Mouse (Mus musculus) gonadal fat pad, adult 2 months (tissue): Measurements from ENCODE around the gene Hilpda. TPM values are rescaled to one million over a fixed set of nuclear protein-coding genes. Genes with fewer than 3 reads are reported as not detected.

Experiments used
- DNase-seq: peaks from one replicate; pipeline ENCODE4 v3.0.0-alpha.2; 2012; ENCODE audit warnings: low read depth
- polyA plus RNA-seq: library from polyadenylated mRNA; depleted of rRNA; stranded (reverse); fragments of >200 nt; gene quantifications from 2 replicates; pipeline ENCODE4 v1.2.3, GENCODE M21; 2012; rRNA removed

The Hilpda gene
- 11.9 and 21.2 TPM in 2 replicates for polyA plus RNA-seq

GRCm38 (mm10) chr6:29272312-29273072, at the start of gene Hilpda:
Gene Hilpda, plus strand, starts transcription at chr6:29272488.
- DNase-seq, result no peak

GRCm38 (mm10) chr6:29229265-29229913, 42.9 kb upstream of the Hilpda start:
- no peak for DNase-seq

GRCm38 (mm10) chr6:29230386-29230785, 41.9 kb upstream of the Hilpda start:
- DNase-seq, result no peak

- DNase-seq, result no peak
Observed at GRCm38 (mm10) chr6:29231799-29232198, 40.5 kb upstream of the Hilpda start.

- DNase-seq, result no peak
Observed at GRCm38 (mm10) chr6:29232321-29232720, 40.0 kb upstream of the Hilpda start.

GRCm38 (mm10) chr6:29233710-29234109, 38.6 kb upstream of the Hilpda start:
- no peak for DNase-seq

GRCm38 (mm10) chr6:29234272-29234671, 38.0 kb upstream of the Hilpda start:
- no peak for DNase-seq

GRCm38 (mm10) chr6:29240806-29241205, 31.5 kb upstream of the Hilpda start:
- no peak for DNase-seq

- DNase-seq, result no peak
Observed at GRCm38 (mm10) chr6:29241697-29242096, 30.6 kb upstream of the Hilpda start.

GRCm38 (mm10) chr6:29242265-29242664, 30.0 kb upstream of the Hilpda start:
- DNase-seq, result no peak

- DNase-seq, result no peak
Observed at GRCm38 (mm10) chr6:29245272-29246120, 26.8 kb upstream of the Hilpda start.

GRCm38 (mm10) chr6:29246183-29246582, 26.1 kb upstream of the Hilpda start:
- DNase-seq, result no peak

GRCm38 (mm10) chr6:29246585-29246984, 25.7 kb upstream of the Hilpda start:
- no peak for DNase-seq

GRCm38 (mm10) chr6:29247072-29247471, 25.2 kb upstream of the Hilpda start:
- no peak for DNase-seq

- DNase-seq, result no peak
Observed at GRCm38 (mm10) chr6:29259418-29259817, 12.9 kb upstream of the Hilpda start.

GRCm38 (mm10) chr6:29261831-29262230, 10.5 kb upstream of the Hilpda start:
- no peak for DNase-seq

- no peak for DNase-seq
Observed at GRCm38 (mm10) chr6:29263650-29264455, 8.4 kb upstream of the Hilpda start.

- DNase-seq, result no peak
Observed at GRCm38 (mm10) chr6:29264456-29264781, 7.9 kb upstream of the Hilpda start.

- no peak for DNase-seq
Observed at GRCm38 (mm10) chr6:29266936-29267335, 5.4 kb upstream of the Hilpda start.

- DNase-seq, result no peak
Observed at GRCm38 (mm10) chr6:29269006-29269668, 3.2 kb upstream of the Hilpda start.

- DNase-seq, result no peak
Observed at GRCm38 (mm10) chr6:29270961-29271360, 1.3 kb upstream of the Hilpda start.
